Mouse (Mus musculus) cerebellum, adult 2 months (tissue): ENCODE data around the gene Gnl2.

ENCODE experiments used
- CTCF ChIP-seq: fragments of 200-500 bp; IDR thresholded peaks from 2 replicates; pipeline ENCODE4 v1.5.1; 2011; ENCODE audit warnings: low read depth, mild to moderate bottlenecking, control low read depth, low read length, moderate library complexity, borderline replicate concordance; ENCODE audit not compliant: insufficient read depth
- POLR2A ChIP-seq: fragments of 200-500 bp; IDR thresholded peaks from 2 replicates; pipeline ENCODE4 v1.6.1; 2011; ENCODE audit warnings: low read length, control low read depth, borderline replicate concordance; ENCODE audit not compliant: insufficient read depth

DNA sequence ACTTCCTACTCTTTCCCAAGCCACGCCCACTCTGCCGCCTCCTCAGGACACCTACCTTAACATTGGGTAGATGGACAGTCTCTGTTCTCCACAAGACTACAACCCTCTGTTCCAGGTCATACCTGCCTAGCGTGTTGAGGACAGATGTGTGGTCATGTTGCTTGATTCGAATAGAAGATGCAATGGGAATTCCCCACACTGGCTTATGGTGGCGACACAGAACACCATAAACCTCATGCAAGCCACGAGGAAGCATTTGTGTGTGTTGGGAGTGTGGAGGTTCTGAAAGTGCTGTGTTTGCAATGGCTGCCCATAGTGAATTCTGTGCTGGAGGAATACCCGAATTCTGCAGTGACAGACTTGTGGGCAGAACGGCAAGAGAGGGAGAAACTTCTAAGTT is 47.4 kb downstream of the Gnl2 start:
- no peak for TF ChIP-seq CTCF
- TF ChIP-seq POLR2A = no peak
